ENCODE assay signal across 8 mouse cellular contexts in genomic region chr1:37639101-37639500, GRCm38 (mm10).
DNase-seq lines count a peak whose midpoint lies in the region; ATAC-seq lines count a peak whose summit lies in the region.

No protein-coding gene starts in this region.

- H3K9ac ChIP-seq in lung, embryonic 16.5 days (ENCODE audit: low read length): no peak overlapping the region

- H3K9me3 ChIP-seq in lung, embryonic 16.5 days (ENCODE audit: control insufficient read depth, low read length): no peaks in the 10 kb centered on the region

- ATAC-seq in lung, embryonic 16.5 days (ENCODE audit: low read depth): peak; percentile 64; the same call in 1 of the 2 replicates

- H3K4me1 ChIP-seq in lung, embryonic 16.5 days (replicated peaks; ENCODE audit: control insufficient read depth, insufficient read depth, low read length): no peaks in the 10 kb centered on the region

- H3K27me3 ChIP-seq in lung, embryonic 16.5 days (ENCODE audit: control insufficient read depth, insufficient read depth, low read depth, low read length): no peaks in the 10 kb centered on the region

- no peak overlapping the region for H3K27ac ChIP-seq in lung, embryonic 16.5 days (ENCODE audit: low read length)

- peak overlapping the region; percentile 42 for H3K4me2 ChIP-seq in lung, embryonic 16.5 days (ENCODE audit: low read depth, low read length)

- WGBS in lung, embryonic 16.5 days: 9% methylated on average over 10 of the region's 10 CpGs

- no peak overlapping the region for H3K4me3 ChIP-seq in lung, embryonic 16.5 days (ENCODE audit: low read length)

- no peaks in the 10 kb centered on the region for H3K36me3 ChIP-seq in lung, embryonic 16.5 days (ENCODE audit: control insufficient read depth, insufficient read depth, low read length)

- peak; percentile 53 for DNase-seq in MEL-GATA-1-ER (ENCODE audit: extremely low read depth, low read depth)
- peak; percentile 87 to 88 for DNase-seq in cerebellum, adult 18-20 months
- peak; percentile 68 for DNase-seq in forelimb bud, embryonic 11.5 days (ENCODE audit: low read depth, low spot score)
- DNase-seq in heart, postnatal 4 days: peak; percentile 87
- DNase-seq in layer of hippocampus, adult 9-10 months (ENCODE audit: low spot score): peak; percentile 78
- peak; percentile 62 for DNase-seq in ovary, postnatal 14 days (ENCODE audit: low spot score)
- peak; percentile 79 for DNase-seq in thymus, postnatal 25 days
